Mouse (Mus musculus) bone marrow macrophage, adult 2 months (primary cell): Measurements from ENCODE around the gene Rab21.

Source experiments
- CTCF ChIP-seq: IDR thresholded peaks from 2 replicates; pipeline ENCODE4 v1.5.1; 2012; ENCODE audit warnings: low read depth, mild to moderate bottlenecking, low read length, moderate library complexity
- POLR2A ChIP-seq: IDR thresholded peaks from 2 replicates; pipeline ENCODE4 v1.6.1; 2012; ENCODE audit warnings: mild to moderate bottlenecking, low read depth, low read length, borderline replicate concordance

GRCm38 (mm10) chr10:115256162-115256561 lies 59.2 kb downstream of the Rab21 start:
- TF ChIP-seq CTCF, result no peak
- no peak for TF ChIP-seq POLR2A
